Mouse (Mus musculus): Measurements from ENCODE around the gene Rpl11. TPM values are rescaled to one million over a fixed set of nuclear protein-coding genes. Genes with fewer than 3 reads are reported as not detected.
"Not testable (repeated sequence)": the region's sequence is repeated elsewhere in the genome, so short reads cannot be mapped to it uniquely, and the experiment has no call there.

Rpl11 gene
- total and polyA plus RNA-seq, 2 experiments from 2014 or later: 229 to 881 TPM

DNA sequence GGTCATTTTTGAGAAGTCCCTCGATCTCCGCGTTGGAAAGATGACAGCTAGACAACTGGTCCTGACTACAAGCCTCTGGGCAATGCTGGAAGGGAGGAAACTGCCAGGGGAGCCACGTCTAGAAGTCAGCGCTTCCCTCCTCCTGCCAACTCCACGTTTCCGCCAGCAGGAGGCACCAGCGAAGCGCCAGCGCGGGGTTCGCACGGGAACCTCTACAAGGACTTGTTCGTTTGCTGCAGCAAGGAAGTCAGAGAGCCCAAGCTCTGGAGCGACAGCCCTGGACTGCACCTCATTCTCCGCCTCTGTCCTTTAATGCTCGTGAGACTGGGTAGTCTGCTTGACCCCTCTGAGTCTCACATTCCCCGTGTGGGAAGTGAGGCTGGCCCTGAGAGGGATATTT, 16.7 kb upstream of the Rpl11 start:
- peaks cover 5% of the 10 kb centered on the region; the same call in 1 of the 2 replicates for H3K27me3 ChIP-seq (ENCODE audit: control insufficient read depth, insufficient read depth, low read length)
- H3K9ac ChIP-seq (replicated peaks; ENCODE audit: low read depth, low read length): 0 out of 2 replicates have a peak overlapping the region, but pooled peaks have one; percentile 30
- ATAC-seq (ENCODE audit: insufficient read depth, low read depth) (peak; percentile 76), DNase-seq (ENCODE audit: low spot score) (peak; percentile 82)
- no peaks in the 10 kb centered on the region for H3K36me3 ChIP-seq (replicated peaks; ENCODE audit: control insufficient read depth, insufficient read depth, low read length)
- no peaks in the 10 kb centered on the region for H3K9me3 ChIP-seq (replicated peaks; ENCODE audit: control insufficient read depth, low read length)
- peaks cover 10% of the 10 kb centered on the region; the same call in 1 of the 2 replicates for H3K4me1 ChIP-seq (ENCODE audit: control insufficient read depth, insufficient read depth)
- H3K4me2 ChIP-seq (ENCODE audit: low read depth, low read length): peak overlapping the region; percentile 37
- under 1% methylated on average over 18 of the region's 18 CpGs for WGBS
- no peak for TF ChIP-seq EP300 (IDR thresholded peaks at IDR 0.05; ENCODE audit: low read depth)
- TF ChIP-seq CTCF (IDR thresholded peaks at IDR 0.05; ENCODE audit: low read depth): peak; percentile 97
- H3K27ac ChIP-seq (ENCODE audit: low read depth): peak overlapping the region; percentile 3; the same call in 1 of the 2 replicates
- H3K4me3 ChIP-seq (ENCODE audit: low read depth, low read length): no peak overlapping the region

DNA sequence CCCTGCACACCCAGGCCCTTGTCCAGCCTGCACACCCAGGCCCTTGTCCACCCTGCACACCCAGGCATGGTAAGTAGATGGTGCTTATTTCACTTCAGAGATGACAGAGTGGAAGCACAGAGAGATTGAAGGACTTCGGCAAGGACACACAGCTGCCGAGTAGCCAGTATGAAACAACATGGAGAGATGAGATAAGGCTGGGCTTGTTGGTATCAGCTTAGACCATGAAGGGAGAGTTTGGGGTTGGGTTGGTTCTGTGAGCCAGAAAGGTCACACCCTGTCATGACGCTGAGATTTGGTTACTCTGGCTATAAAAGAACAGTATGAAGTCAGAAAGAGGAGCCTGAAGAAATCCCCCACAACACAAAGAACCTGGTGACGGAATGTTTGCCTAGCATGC, 16.1 kb upstream of the Rpl11 start:
- H3K27ac ChIP-seq (ENCODE audit: low read depth): no peak overlapping the region
- DNase-seq (ENCODE audit: low spot score) (no peak), ATAC-seq (ENCODE audit: insufficient read depth, low read depth) (no peak)
- WGBS: 43% methylated on average over 4 of the region's 4 CpGs
- TF ChIP-seq CTCF (IDR thresholded peaks at IDR 0.05; ENCODE audit: low read depth) (no peak), EP300 (IDR thresholded peaks at IDR 0.05; ENCODE audit: low read depth) (no peak)
- no peaks in the 10 kb centered on the region for H3K9me3 ChIP-seq (replicated peaks; ENCODE audit: control insufficient read depth, low read length)
- no peaks in the 10 kb centered on the region for H3K36me3 ChIP-seq (replicated peaks; ENCODE audit: control insufficient read depth, insufficient read depth, low read length)
- peaks cover 5% of the 10 kb centered on the region; the same call in 1 of the 2 replicates for H3K27me3 ChIP-seq (ENCODE audit: control insufficient read depth, insufficient read depth, low read length)
- H3K9ac ChIP-seq (replicated peaks; ENCODE audit: low read depth, low read length): no peak overlapping the region
- H3K4me1 ChIP-seq (ENCODE audit: control insufficient read depth, insufficient read depth): peaks cover 10% of the 10 kb centered on the region; the same call in 1 of the 2 replicates
- no peak overlapping the region for H3K4me2 ChIP-seq (ENCODE audit: low read depth, low read length)
- no peak overlapping the region for H3K4me3 ChIP-seq (ENCODE audit: low read depth, low read length)

DNA sequence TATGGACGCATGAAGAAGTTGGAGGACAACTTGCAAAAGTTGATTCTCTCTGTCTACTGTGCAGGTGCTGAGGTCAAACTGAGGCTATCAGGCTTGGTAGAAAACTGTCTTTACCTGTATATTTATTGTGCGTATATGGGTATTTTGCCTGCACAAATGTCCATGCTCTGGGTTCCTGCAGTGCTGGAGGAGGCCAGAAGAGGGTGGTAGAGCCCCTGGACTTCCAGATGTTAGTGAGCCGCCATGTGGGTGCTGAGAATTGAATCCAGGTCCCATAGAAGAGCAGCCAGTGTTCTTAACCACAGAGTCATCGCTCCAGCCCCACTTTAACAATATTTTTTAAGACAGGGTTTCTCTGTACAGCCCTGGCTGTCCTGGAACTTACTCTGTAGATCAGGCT, 9.9 kb upstream of the Rpl11 start:
- Histone ChIP-seq H3K4me3 (ENCODE audit: low read depth, low read length) (no peak overlapping the region), H3K9me3 (replicated peaks; ENCODE audit: control insufficient read depth, low read length) (no peaks in the 10 kb centered on the region), H3K4me2 (ENCODE audit: low read depth, low read length) (no peak overlapping the region), H3K36me3 (replicated peaks; ENCODE audit: control insufficient read depth, insufficient read depth, low read length) (no peaks in the 10 kb centered on the region), H3K9ac (replicated peaks; ENCODE audit: low read depth, low read length) (no peak overlapping the region), H3K4me1 (ENCODE audit: control insufficient read depth, insufficient read depth) (no peaks in the 10 kb centered on the region), H3K27ac (ENCODE audit: low read depth) (no peak overlapping the region), H3K27me3 (ENCODE audit: control insufficient read depth, insufficient read depth, low read length) (no peaks in the 10 kb centered on the region)
- DNase-seq (ENCODE audit: low spot score) (no peak), ATAC-seq (ENCODE audit: insufficient read depth, low read depth) (no peak)
- no peak for TF ChIP-seq EP300 (IDR thresholded peaks at IDR 0.05; ENCODE audit: low read depth)
- TF ChIP-seq CTCF (IDR thresholded peaks at IDR 0.05; ENCODE audit: low read depth): no peak
- WGBS: 83% methylated on average over 4 of the region's 4 CpGs

DNA sequence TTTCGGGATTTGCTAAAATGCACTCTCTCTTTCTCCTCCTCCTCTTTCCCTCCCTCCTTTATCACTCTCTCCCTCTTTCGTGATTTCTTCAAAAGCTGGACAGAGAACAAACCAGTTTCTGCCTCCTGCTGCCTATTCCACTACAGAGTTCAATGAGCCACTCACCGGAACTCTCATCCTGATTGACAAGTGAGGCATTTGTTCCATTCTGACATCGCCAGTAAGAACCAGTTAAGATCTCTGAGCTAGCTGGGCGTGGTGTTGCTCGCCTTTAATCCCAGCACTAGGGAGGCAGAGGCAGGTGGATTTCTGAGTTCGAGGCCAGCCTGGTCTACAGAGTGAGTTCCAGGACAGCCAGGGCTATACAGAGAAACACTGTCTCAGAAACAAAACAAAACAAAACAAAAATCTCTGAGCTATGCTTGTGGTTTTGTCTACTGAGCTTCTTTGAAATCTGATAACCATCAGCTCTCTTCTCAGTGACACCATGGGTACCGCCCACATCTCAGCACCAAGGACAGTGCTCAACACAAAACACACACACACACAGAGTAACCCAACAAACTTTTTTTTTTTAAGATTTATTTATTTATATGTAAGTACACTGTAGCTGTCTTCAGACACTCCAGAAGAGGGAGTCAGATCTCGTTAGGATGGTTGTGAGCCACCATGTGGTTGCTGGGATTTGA, 6.7 kb upstream of the Rpl11 start:
- not testable (repeated sequence) for H3K9ac ChIP-seq (replicated peaks; ENCODE audit: low read depth, low read length); DNase-seq (ENCODE audit: low spot score); H3K4me3 ChIP-seq (ENCODE audit: low read depth, low read length); ATAC-seq (ENCODE audit: insufficient read depth, low read depth); H3K4me1 ChIP-seq (ENCODE audit: control insufficient read depth, insufficient read depth); H3K9me3 ChIP-seq (replicated peaks; ENCODE audit: control insufficient read depth, low read length); H3K27me3 ChIP-seq (ENCODE audit: control insufficient read depth, insufficient read depth, low read length); H3K27ac ChIP-seq (ENCODE audit: low read depth); H3K4me2 ChIP-seq (ENCODE audit: low read depth, low read length); H3K36me3 ChIP-seq (replicated peaks; ENCODE audit: control insufficient read depth, insufficient read depth, low read length)
- 53% methylated on average over 9 of the region's 9 CpGs for WGBS

DNA sequence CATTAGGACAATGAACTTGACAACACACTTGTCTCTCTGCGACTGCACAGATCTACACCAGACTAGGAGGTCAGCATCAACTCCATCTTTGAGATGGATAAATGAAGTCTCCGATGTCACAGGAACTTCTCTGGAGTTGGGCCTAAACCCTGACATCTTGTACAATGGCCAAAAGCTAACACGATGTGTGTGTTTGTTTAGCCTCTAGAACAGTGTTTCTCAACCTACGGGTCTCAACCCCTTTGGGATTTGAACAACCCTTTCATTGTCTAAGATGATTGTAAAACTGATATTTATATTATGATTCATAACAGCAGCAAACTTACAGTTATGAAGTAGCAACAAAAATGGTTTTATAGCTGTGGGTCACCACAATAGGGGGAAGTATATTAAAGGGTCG, 4.7 kb upstream of the Rpl11 start:
- no peaks in the 10 kb centered on the region for H3K4me1 ChIP-seq (ENCODE audit: control insufficient read depth, insufficient read depth)
- no peak overlapping the region for H3K9ac ChIP-seq (replicated peaks; ENCODE audit: low read depth, low read length)
- no peaks in the 10 kb centered on the region for H3K36me3 ChIP-seq (replicated peaks; ENCODE audit: control insufficient read depth, insufficient read depth, low read length)
- no peak overlapping the region for H3K4me2 ChIP-seq (ENCODE audit: low read depth, low read length)
- TF ChIP-seq CTCF (IDR thresholded peaks at IDR 0.05; ENCODE audit: low read depth): no peak
- H3K27me3 ChIP-seq (ENCODE audit: control insufficient read depth, insufficient read depth, low read length): no peaks in the 10 kb centered on the region
- ATAC-seq (ENCODE audit: insufficient read depth, low read depth) (no peak), DNase-seq (ENCODE audit: low spot score) (no peak)
- no peaks in the 10 kb centered on the region for H3K9me3 ChIP-seq (replicated peaks; ENCODE audit: control insufficient read depth, low read length)
- H3K27ac ChIP-seq (ENCODE audit: low read depth): no peak overlapping the region
- WGBS: 72% methylated on average over 5 of the region's 5 CpGs
- H3K4me3 ChIP-seq (ENCODE audit: low read depth, low read length): no peak overlapping the region

DNA sequence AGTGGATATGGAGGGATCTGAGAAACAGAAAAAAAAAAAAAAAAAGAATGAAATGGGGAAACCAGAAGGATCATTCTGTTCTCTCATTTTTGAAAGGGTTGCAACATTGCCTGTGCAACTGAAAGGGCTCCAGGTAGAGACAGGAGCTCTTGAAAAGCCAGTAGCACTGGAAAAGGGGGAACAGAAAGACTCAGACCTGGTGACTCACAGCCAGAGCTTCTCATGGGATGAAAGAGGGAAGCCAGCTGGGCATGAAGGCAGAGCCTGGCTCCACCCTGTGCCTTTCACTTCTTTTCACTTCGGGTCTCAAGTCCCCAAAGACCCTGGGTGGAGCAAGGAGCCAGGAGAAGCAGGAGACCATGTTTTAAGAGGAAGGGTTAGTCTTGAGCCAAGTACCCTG, 2.8 kb upstream of the Rpl11 start:
- Histone ChIP-seq H3K4me1 (ENCODE audit: control insufficient read depth, insufficient read depth) (0 out of 2 replicates have a peak, but pooled peaks cover 11% of the 10 kb centered on the region), H3K27me3 (ENCODE audit: control insufficient read depth, insufficient read depth, low read length) (no peaks in the 10 kb centered on the region), H3K9me3 (replicated peaks; ENCODE audit: control insufficient read depth, low read length) (no peaks in the 10 kb centered on the region), H3K4me2 (ENCODE audit: low read depth, low read length) (no peak overlapping the region), H3K27ac (ENCODE audit: low read depth) (no peak overlapping the region), H3K4me3 (ENCODE audit: low read depth, low read length) (no peak overlapping the region), H3K36me3 (replicated peaks; ENCODE audit: control insufficient read depth, insufficient read depth, low read length) (peaks cover 4% of the 10 kb centered on the region), H3K9ac (replicated peaks; ENCODE audit: low read depth, low read length) (no peak overlapping the region)
- ATAC-seq (ENCODE audit: insufficient read depth, low read depth): no peak
- 9% methylated on average over 1 of the region's 1 CpGs for WGBS
- DNase-seq (ENCODE audit: low spot score): no peak
- TF ChIP-seq EP300 (IDR thresholded peaks at IDR 0.05; ENCODE audit: low read depth) (no peak), CTCF (IDR thresholded peaks at IDR 0.05; ENCODE audit: low read depth) (no peak)

All from heart, postnatal 0 days (tissue).